Mouse (Mus musculus): ENCODE data around the gene F12. TPM values are rescaled to one million over a fixed set of nuclear protein-coding genes. Genes with fewer than 3 reads are reported as not detected.

The F12 gene
- total RNA-seq, 1 experiment from 2014 or later, result not detected

- ATAC-seq (replicated peaks in 1 of 2; ENCODE audit: insufficient read depth in 1 of 2, low FRiP score in 2 of 2, low TSS enrichment in 1 of 2, low read depth in 1 of 2, poor library complexity in 2 of 2, severe bottlenecking in 2 of 2), result peak in 1 of 2 experiments; percentile 25; a peak in 1 of 4 replicates
Observed at GRCm38 (mm10) chr13:55399300-55400038, 27.1 kb downstream of the F12 start.

DNA sequence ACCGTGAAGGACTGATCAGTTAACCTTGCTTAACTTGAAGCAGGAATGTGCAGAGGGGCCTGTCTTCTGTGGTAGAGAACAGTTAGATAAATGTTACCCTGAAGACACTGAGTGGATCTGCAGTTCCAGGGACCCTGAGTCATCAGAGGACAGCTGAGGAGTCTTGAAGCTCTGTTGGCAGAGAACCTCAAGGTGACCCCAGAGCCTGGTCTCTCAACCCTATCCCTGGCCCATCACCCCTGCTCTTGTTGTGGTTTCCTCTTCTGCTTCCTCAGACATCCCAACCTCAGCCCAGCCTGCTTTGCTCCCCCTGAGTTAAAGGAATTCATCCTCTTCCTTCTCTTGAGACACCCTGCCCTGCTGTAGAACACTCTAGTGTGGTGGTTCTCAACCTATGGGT lies 28.5 kb downstream of the F12 start, which contains the start of gene Slc34a1:
Slc34a1 (plus strand) TSS at position 100 of the 400 bp plus-strand sequence.
- no peak; a peak in 1 of 4 replicates for ATAC-seq (replicated peaks in 1 of 2; ENCODE audit: insufficient read depth in 1 of 2, low FRiP score in 2 of 2, low TSS enrichment in 1 of 2, low read depth in 1 of 2, poor library complexity in 2 of 2, severe bottlenecking in 2 of 2)

DNA sequence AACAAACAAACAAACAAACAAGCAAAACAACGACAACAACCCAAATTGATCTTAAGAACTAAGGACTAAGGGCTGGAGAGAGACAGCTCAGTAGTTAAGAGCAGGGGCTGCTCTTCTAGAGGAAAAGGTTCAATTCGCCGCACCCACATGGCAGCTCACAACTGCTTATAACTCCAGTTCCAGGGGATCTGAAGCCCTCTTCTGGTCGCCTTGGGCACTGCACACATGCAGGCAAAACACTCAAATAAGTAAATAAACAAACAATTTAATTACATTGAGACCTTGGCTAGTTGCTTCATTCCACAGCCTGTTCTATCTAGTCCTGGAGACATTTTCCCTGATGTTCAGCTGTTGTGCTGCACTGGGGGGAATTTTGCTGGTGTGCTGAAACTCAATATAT lies 33.7 kb downstream of the F12 start:
- ATAC-seq (replicated peaks in 1 of 2; ENCODE audit: insufficient read depth in 1 of 2, low FRiP score in 2 of 2, low TSS enrichment in 1 of 2, low read depth in 1 of 2, poor library complexity in 2 of 2, severe bottlenecking in 2 of 2), result no peak

DNA sequence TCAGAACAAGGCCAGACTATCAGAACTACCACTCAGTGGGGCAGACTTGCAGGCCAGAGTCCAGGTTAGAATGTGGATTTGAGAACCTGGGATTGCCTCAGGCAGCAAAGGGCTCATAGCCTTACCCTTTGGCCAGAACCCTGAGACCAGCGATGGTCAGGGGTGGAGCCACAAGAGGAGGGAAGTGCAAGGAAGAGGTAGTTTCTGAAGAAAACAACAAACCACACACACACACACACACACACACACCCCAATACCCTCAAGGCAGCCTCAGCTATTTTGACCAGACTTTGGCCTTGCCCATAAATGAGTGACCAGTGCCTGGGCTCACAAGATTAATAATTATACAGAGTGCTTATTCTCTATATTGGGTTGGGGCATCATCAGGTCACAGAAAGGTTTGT lies 35.0 kb downstream of the F12 start:
- ATAC-seq (replicated peaks in 1 of 2; ENCODE audit: insufficient read depth in 1 of 2, low FRiP score in 2 of 2, low TSS enrichment in 1 of 2, low read depth in 1 of 2, poor library complexity in 2 of 2, severe bottlenecking in 2 of 2), result no peak

DNA sequence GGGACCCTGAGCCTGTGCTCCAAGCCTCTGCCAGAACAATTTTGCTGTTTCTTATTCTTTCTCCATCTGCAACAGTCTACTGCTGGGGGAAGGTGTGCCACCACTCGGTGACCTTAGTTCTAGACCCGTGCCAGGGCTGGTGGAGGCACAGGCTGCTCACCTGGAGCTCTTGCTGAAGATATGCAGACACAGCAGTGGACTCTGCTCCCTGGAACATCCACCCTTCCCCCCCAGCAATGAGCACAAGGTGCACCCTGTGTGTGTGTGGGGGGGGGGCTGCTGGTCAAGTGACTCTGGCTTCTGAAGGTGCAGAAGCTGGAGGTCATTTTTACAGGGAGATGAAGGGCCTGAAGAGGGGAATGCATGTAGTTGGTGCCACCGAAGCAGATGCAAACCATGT lies 35.9 kb downstream of the F12 start:
- no peak for ATAC-seq (replicated peaks in 1 of 2; ENCODE audit: insufficient read depth in 1 of 2, low FRiP score in 2 of 2, low TSS enrichment in 1 of 2, low read depth in 1 of 2, poor library complexity in 2 of 2, severe bottlenecking in 2 of 2)

DNA sequence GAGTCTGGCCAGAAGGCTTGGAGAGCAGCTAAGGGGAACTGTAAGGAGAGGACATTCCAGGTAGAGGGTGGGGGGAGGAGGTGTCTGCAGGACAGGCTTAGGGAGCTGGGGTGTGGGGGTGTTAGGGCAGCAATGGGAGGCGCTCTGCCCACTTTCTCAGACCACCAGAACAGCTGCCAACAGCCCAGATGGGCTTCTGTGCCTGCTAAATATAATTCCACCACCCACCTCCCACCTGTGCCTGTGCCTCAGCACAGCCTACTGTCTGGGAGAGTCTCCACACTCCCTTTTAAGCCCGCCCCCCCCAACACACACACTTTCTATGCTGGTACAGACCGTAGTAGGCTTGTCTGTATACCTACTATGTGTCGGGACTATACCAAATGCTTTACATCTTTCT lies 44.8 kb downstream of the F12 start:
- ATAC-seq (replicated peaks in 1 of 2; ENCODE audit: insufficient read depth in 1 of 2, low FRiP score in 2 of 2, low TSS enrichment in 1 of 2, low read depth in 1 of 2, poor library complexity in 2 of 2, severe bottlenecking in 2 of 2), result no peak

DNA sequence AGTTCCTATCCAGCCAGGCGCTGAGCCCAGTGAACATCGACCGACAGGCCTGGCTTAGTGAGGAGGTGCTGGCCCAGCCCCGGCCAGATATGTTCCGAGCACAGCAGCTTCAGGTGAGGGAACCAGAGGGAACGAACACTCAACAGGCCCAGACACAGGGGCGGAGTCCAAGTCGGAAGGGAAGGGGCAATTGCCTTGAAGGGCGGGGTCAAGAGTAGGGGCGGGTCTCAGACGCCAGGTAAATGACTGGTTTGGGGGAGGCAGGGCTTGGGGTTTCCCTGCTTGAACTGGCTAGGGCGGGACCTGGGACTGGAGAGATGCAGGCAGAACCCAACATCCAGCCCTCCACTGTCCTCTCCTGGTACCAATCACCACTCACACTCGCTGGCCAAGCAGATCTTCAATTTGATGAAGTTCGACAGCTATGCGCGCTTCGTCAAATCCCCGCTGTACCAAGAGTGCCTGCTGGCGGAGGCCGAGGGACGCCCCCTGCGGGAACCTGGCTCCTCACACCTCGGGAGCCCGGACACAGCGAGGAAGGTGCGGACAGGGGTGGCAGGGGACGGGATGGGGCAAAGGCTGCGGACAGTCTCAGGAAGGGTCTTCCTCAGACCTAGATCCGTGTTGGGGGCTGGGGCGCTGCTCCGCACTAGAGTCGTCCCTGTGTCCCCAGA lies 47.5 kb downstream of the F12 start:
- no peak for ATAC-seq (replicated peaks in 1 of 2; ENCODE audit: insufficient read depth in 1 of 2, low FRiP score in 2 of 2, low TSS enrichment in 1 of 2, low read depth in 1 of 2, poor library complexity in 2 of 2, severe bottlenecking in 2 of 2)

DNA sequence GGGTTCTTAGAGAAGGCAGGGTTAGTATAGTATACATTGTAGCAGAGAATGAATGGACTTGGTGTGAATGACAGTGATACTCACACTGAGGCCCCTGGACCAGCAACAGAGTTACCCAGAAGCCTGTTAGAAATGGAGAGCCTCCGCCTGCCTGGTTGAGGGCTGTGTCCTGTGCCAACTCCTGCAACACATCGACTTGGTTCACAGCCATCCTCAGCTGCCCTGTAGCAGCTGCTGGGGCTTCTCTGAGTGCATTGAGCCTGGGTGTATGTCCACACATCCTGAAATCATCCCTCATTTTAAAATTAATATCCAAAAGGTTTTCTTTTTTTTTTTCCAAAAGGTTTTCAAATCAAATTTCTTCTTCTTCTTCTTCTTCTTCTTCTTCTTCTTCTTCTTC lies 50.7 kb downstream of the F12 start:
- ATAC-seq (replicated peaks in 1 of 2; ENCODE audit: insufficient read depth in 1 of 2, low FRiP score in 2 of 2, low TSS enrichment in 1 of 2, low read depth in 1 of 2, poor library complexity in 2 of 2, severe bottlenecking in 2 of 2), result no peak

GRCm38 (mm10) chr13:55374206-55374924 lies 52.2 kb downstream of the F12 start:
- ATAC-seq (replicated peaks in 1 of 2; ENCODE audit: insufficient read depth in 1 of 2, low FRiP score in 2 of 2, low TSS enrichment in 1 of 2, low read depth in 1 of 2, poor library complexity in 2 of 2, severe bottlenecking in 2 of 2), result no peak

- ATAC-seq (replicated peaks in 1 of 2; ENCODE audit: insufficient read depth in 1 of 2, low FRiP score in 2 of 2, low TSS enrichment in 1 of 2, low read depth in 1 of 2, poor library complexity in 2 of 2, severe bottlenecking in 2 of 2), result no peak
Observed at GRCm38 (mm10) chr13:55371740-55372139, 54.9 kb downstream of the F12 start.

DNA sequence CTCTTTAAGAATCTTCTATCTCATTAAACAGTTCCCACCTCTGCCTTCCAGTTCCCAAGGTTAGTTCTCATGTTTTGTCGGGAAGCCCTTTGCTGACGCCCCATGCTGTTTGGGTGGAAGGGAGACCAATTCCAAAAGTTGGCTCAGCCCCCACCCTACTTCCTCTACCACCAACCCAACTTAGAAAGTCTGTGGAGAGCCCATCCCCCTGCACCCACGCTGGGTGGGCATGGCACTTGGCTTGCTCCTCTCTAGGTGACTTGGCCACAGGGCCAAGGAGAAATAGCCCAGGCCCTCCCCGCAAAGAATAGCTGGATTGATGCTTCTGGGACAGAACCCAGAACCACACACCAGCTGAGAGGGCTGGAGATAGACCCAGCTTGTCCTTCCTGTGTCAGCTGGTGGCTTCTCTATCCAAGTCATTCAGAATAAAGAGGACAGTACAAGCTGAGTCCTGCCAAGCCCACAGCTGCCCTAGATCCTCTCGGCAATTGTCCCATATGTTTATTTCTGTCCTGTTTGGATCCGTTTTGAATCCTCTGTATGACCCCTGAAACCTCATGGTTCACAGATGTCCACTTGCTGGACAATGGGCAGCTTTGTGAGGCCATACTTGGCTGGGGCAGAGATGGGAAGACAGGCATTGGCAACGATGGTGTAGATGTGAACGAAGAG lies 55.4 kb downstream of the F12 start:
- no peak for ATAC-seq (replicated peaks in 1 of 2; ENCODE audit: insufficient read depth in 1 of 2, low FRiP score in 2 of 2, low TSS enrichment in 1 of 2, low read depth in 1 of 2, poor library complexity in 2 of 2, severe bottlenecking in 2 of 2)

- no peak for ATAC-seq (replicated peaks in 1 of 2; ENCODE audit: insufficient read depth in 1 of 2, low FRiP score in 2 of 2, low TSS enrichment in 1 of 2, low read depth in 1 of 2, poor library complexity in 2 of 2, severe bottlenecking in 2 of 2)
Observed at GRCm38 (mm10) chr13:55370234-55370633, 56.4 kb downstream of the F12 start.

- ATAC-seq (replicated peaks in 1 of 2; ENCODE audit: insufficient read depth in 1 of 2, low FRiP score in 2 of 2, low TSS enrichment in 1 of 2, low read depth in 1 of 2, poor library complexity in 2 of 2, severe bottlenecking in 2 of 2), result peak; percentile 94 to 95
Observed at GRCm38 (mm10) chr13:55369531-55370114, 57.0 kb downstream of the F12 start, which contains the start of gene Rgs14. Gene Rgs14, plus strand, starts transcription at chr13:55369732.

- ATAC-seq (replicated peaks in 1 of 2; ENCODE audit: insufficient read depth in 1 of 2, low FRiP score in 2 of 2, low TSS enrichment in 1 of 2, low read depth in 1 of 2, poor library complexity in 2 of 2, severe bottlenecking in 2 of 2), result no peak
Observed at GRCm38 (mm10) chr13:55368401-55368800, 58.2 kb downstream of the F12 start.
